Mouse (Mus musculus) testis, adult 2 months (tissue): ENCODE results near the gene Ttbk2.

ENCODE experiments used
- CTCF ChIP-seq: fragments of 200-500 bp; IDR thresholded peaks from 2 replicates; pipeline ENCODE4 v1.5.1; 2012; ENCODE audit warnings: low read depth, mild to moderate bottlenecking, inconsistent platforms, low read length, moderate library complexity; ENCODE audit not compliant: control insufficient read depth, insufficient read depth, insufficient replicate concordance
- POLR2A ChIP-seq: fragments of 200-500 bp; IDR thresholded peaks from 2 replicates; pipeline ENCODE4 v1.6.1; 2012; ENCODE audit warnings: low read depth, mild to moderate bottlenecking, inconsistent platforms, low read length, moderate library complexity; ENCODE audit not compliant: control insufficient read depth

GRCm38 (mm10) chr2:120867336-120867735 lies 16.9 kb upstream of the Ttbk2 start:
- TF ChIP-seq CTCF (no peak), POLR2A (no peak)
